Mouse (Mus musculus) mesoderm, embryonic 11.5 days (tissue): ENCODE results near the gene Mip.
A peak's percentile ranks its signal among the peaks of the same experiment; 100 is the strongest.
"Not testable (repeated sequence)": the region's sequence is repeated elsewhere in the genome, so short reads cannot be mapped to it uniquely, and the experiment has no call there.

Experiments
- DNase-seq: peaks from one replicate; pipeline ENCODE4 v3.0.0-alpha.2; 2012; ENCODE audit warnings: low read depth, low spot score

Gene Mip

GRCm38 (mm10) chr10:128211390-128212108 is 14.1 kb upstream of the Mip start, which contains the start of gene Spryd4:
Gene Spryd4, minus strand, starts transcription at chr10:128211807.
- DNase-seq, result peak; percentile 94

GRCm38 (mm10) chr10:128212148-128212547 is 13.5 kb upstream of the Mip start:
- DNase-seq, result no peak

GRCm38 (mm10) chr10:128212871-128213323 is 12.7 kb upstream of the Mip start:
- DNase-seq, result peak; percentile 76

- DNase-seq, result not testable (repeated sequence)
Observed at GRCm38 (mm10) chr10:128214112-128214511, 11.5 kb upstream of the Mip start.

- DNase-seq, result no peak
Observed at GRCm38 (mm10) chr10:128214981-128215380, 10.7 kb upstream of the Mip start.

- DNase-seq, result no peak
Observed at GRCm38 (mm10) chr10:128218387-128219117, 7.1 kb upstream of the Mip start.

GRCm38 (mm10) chr10:128221533-128222286 is 3.9 kb upstream of the Mip start:
- no peak for DNase-seq

- DNase-seq, result no peak
Observed at GRCm38 (mm10) chr10:128225064-128225463, 574 bp upstream of the Mip start.

- DNase-seq, result no peak
Observed at GRCm38 (mm10) chr10:128227592-128227991, 2.0 kb downstream of the Mip start.

- DNase-seq, result no peak
Observed at GRCm38 (mm10) chr10:128228009-128228408, 2.4 kb downstream of the Mip start.

- no peak for DNase-seq
Observed at GRCm38 (mm10) chr10:128230582-128230981, 4.9 kb downstream of the Mip start.

- no peak for DNase-seq
Observed at GRCm38 (mm10) chr10:128231146-128231545, 5.5 kb downstream of the Mip start.

GRCm38 (mm10) chr10:128231697-128232419 is 6.2 kb downstream of the Mip start, which contains the start of gene Timeless:
Gene Timeless, plus strand, starts transcription at chr10:128232065.
- DNase-seq, result peak; percentile 84

- DNase-seq, result peak; percentile 85
Observed at GRCm38 (mm10) chr10:128232420-128232985, 6.9 kb downstream of the Mip start.

GRCm38 (mm10) chr10:128236321-128236720 is 10.7 kb downstream of the Mip start:
- no peak for DNase-seq

- DNase-seq, result no peak
Observed at GRCm38 (mm10) chr10:128237807-128238480, 12.3 kb downstream of the Mip start.

- DNase-seq, result no peak
Observed at GRCm38 (mm10) chr10:128239140-128239539, 13.5 kb downstream of the Mip start.

GRCm38 (mm10) chr10:128240131-128240530 is 14.5 kb downstream of the Mip start:
- DNase-seq, result no peak

GRCm38 (mm10) chr10:128243252-128243651 is 17.6 kb downstream of the Mip start:
- DNase-seq, result no peak

GRCm38 (mm10) chr10:128244121-128244520 is 18.5 kb downstream of the Mip start:
- no peak for DNase-seq
